Mouse (Mus musculus) cerebellum, adult (tissue): ENCODE results near the gene Etl4.
A peak's percentile ranks its signal among the peaks of the same experiment; 100 is the strongest.

ENCODE experiments used
- ATAC-seq: cut with Nextera tagmentation; 2 replicates; pipeline ENCODE4 v1.9.2; 2017; ENCODE audit warnings: mild to moderate bottlenecking, moderate library complexity, mixed read lengths; ENCODE audit not compliant: insufficient number of reproducible peaks, low FRiP score, low TSS enrichment

The Etl4 gene

GRCm38 (mm10) chr2:20419975-20420374 lies 510.4 kb downstream of the Etl4 start:
- 0 out of 2 replicates have a peak, but pooled peaks have one; percentile 61 for ATAC-seq

GRCm38 (mm10) chr2:20422275-20422674 lies 512.7 kb downstream of the Etl4 start:
- no peak for ATAC-seq

- ATAC-seq, result no peak
These were observed 524.1 kb downstream of the Etl4 start for GRCm38 (mm10) chr2:20433656-20434055.

GRCm38 (mm10) chr2:20435530-20435929 lies 526.0 kb downstream of the Etl4 start:
- ATAC-seq, result no peak

GRCm38 (mm10) chr2:20442731-20443130 lies 533.2 kb downstream of the Etl4 start:
- ATAC-seq, result no peak

- ATAC-seq, result no peak
These were observed 534.3 kb downstream of the Etl4 start for GRCm38 (mm10) chr2:20443671-20444440.

GRCm38 (mm10) chr2:20445156-20446155 lies 535.9 kb downstream of the Etl4 start:
- ATAC-seq, result no peak

GRCm38 (mm10) chr2:20446180-20446579 lies 536.6 kb downstream of the Etl4 start:
- ATAC-seq, result no peak

GRCm38 (mm10) chr2:20450945-20451344 lies 541.4 kb downstream of the Etl4 start:
- ATAC-seq, result no peak

GRCm38 (mm10) chr2:20453506-20454206 lies 544.1 kb downstream of the Etl4 start:
- no peak for ATAC-seq

GRCm38 (mm10) chr2:20479199-20479598 lies 569.6 kb downstream of the Etl4 start:
- no peak for ATAC-seq

GRCm38 (mm10) chr2:20486137-20486788 lies 576.7 kb downstream of the Etl4 start:
- no peak for ATAC-seq

- no peak for ATAC-seq
These were observed 579.5 kb downstream of the Etl4 start for GRCm38 (mm10) chr2:20489090-20489489.

- no peak for ATAC-seq
These were observed 582.5 kb downstream of the Etl4 start for GRCm38 (mm10) chr2:20492125-20492524.

GRCm38 (mm10) chr2:20493806-20494205 lies 584.2 kb downstream of the Etl4 start:
- no peak for ATAC-seq

GRCm38 (mm10) chr2:20494666-20495065 lies 585.1 kb downstream of the Etl4 start:
- peak; percentile 56; the same call in 1 of the 2 replicates for ATAC-seq

- ATAC-seq, result no peak
These were observed 586.7 kb downstream of the Etl4 start for GRCm38 (mm10) chr2:20496219-20496800.

GRCm38 (mm10) chr2:20507832-20508723 lies 598.5 kb downstream of the Etl4 start:
- ATAC-seq, result no peak

- no peak for ATAC-seq
These were observed 599.1 kb downstream of the Etl4 start for GRCm38 (mm10) chr2:20508724-20509052.
